Mouse (Mus musculus): Measurements from ENCODE around the gene Gaa. TPM values are rescaled to one million over a fixed set of nuclear protein-coding genes. Genes with fewer than 3 reads are reported as not detected.

Gene Gaa
- 188 and 192 TPM in 2 replicates for polyA plus RNA-seq (2012; rRNA removed)

- Histone ChIP-seq H3K4me3 (replicated peaks; ENCODE audit: extremely low read depth, low read depth, low read length) (peak within 1 kb of the TSS; percentile 72), H3K4me1 (ENCODE audit: control insufficient read depth, insufficient read depth, low read length) (peaks cover 5% of the 10 kb centered on the region; the same call in 1 of the 2 replicates)
- peak; percentile 97 for DNase-seq
- TF ChIP-seq POLR2A (IDR thresholded peaks at IDR 0.05; ENCODE audit: borderline replicate concordance, extremely low read depth, low read depth, low read length), result peak; percentile 66; the same call in 1 of the 2 replicates
- peak; percentile 93 for TF ChIP-seq CTCF (IDR thresholded peaks at IDR 0.05; ENCODE audit: insufficient read depth, low read length)
- 2% methylated on average over 52 of the region's 52 CpGs for WGBS
Measured at GRCm38 (mm10) chr11:119267768-119268556, at the start of gene Gaa. Gaa (plus strand) TSS chr11:119267887.

- Histone ChIP-seq H3K4me3 (replicated peaks; ENCODE audit: extremely low read depth, low read depth, low read length) (no peak overlapping the region), H3K4me1 (ENCODE audit: control insufficient read depth, insufficient read depth, low read length) (peaks cover 8% of the 10 kb centered on the region; the same call in 1 of the 2 replicates)
- TF ChIP-seq CTCF (IDR thresholded peaks at IDR 0.05; ENCODE audit: insufficient read depth, low read length) (no peak), POLR2A (IDR thresholded peaks at IDR 0.05; ENCODE audit: borderline replicate concordance, extremely low read depth, low read depth, low read length) (no peak)
- DNase-seq, result peak; percentile 40
- 52% methylated on average over 17 of the region's 17 CpGs for WGBS
Measured at GRCm38 (mm10) chr11:119219816-119220465, 47.7 kb upstream of the Gaa start.

- TF ChIP-seq CTCF (IDR thresholded peaks at IDR 0.05; ENCODE audit: insufficient read depth, low read length), result no peak
- Histone ChIP-seq H3K4me1 (ENCODE audit: control insufficient read depth, insufficient read depth, low read length) (0 out of 2 replicates have a peak, but pooled peaks cover 2% of the 10 kb centered on the region), H3K4me3 (replicated peaks; ENCODE audit: extremely low read depth, low read depth, low read length) (no peak overlapping the region)
- no peak for DNase-seq
- 70% methylated on average over 10 of the region's 11 CpGs for WGBS
Measured at GRCm38 (mm10) chr11:119221812-119222510, 45.7 kb upstream of the Gaa start.

- Histone ChIP-seq H3K4me1 (ENCODE audit: control insufficient read depth, insufficient read depth, low read length) (0 out of 2 replicates have a peak, but pooled peaks cover 2% of the 10 kb centered on the region), H3K4me3 (replicated peaks; ENCODE audit: extremely low read depth, low read depth, low read length) (no peak overlapping the region)
- peak; percentile 18 for DNase-seq
- WGBS, result 63% methylated on average over 20 of the region's 20 CpGs
- TF ChIP-seq POLR2A (IDR thresholded peaks at IDR 0.05; ENCODE audit: borderline replicate concordance, extremely low read depth, low read depth, low read length), result no peak
- TF ChIP-seq CTCF (IDR thresholded peaks at IDR 0.05; ENCODE audit: insufficient read depth, low read length), result no peak
Measured at GRCm38 (mm10) chr11:119223124-119223890, 44.4 kb upstream of the Gaa start.

- DNase-seq, result no peak
- H3K4me3 ChIP-seq (replicated peaks; ENCODE audit: extremely low read depth, low read depth, low read length), result no peak overlapping the region
- 91% methylated on average over 6 of the region's 6 CpGs for WGBS
- peaks cover 7% of the 10 kb centered on the region for H3K4me1 ChIP-seq (ENCODE audit: control insufficient read depth, insufficient read depth, low read length)
- TF ChIP-seq POLR2A (IDR thresholded peaks at IDR 0.05; ENCODE audit: borderline replicate concordance, extremely low read depth, low read depth, low read length), result no peak
- no peak for TF ChIP-seq CTCF (IDR thresholded peaks at IDR 0.05; ENCODE audit: insufficient read depth, low read length)
Measured at GRCm38 (mm10) chr11:119224926-119225325, 42.8 kb upstream of the Gaa start.

- Histone ChIP-seq H3K4me1 (ENCODE audit: control insufficient read depth, insufficient read depth, low read length) (peaks cover 7% of the 10 kb centered on the region), H3K4me3 (replicated peaks; ENCODE audit: extremely low read depth, low read depth, low read length) (no peak overlapping the region)
- WGBS, result 80% methylated on average over 9 of the region's 9 CpGs
- DNase-seq, result no peak
- TF ChIP-seq POLR2A (IDR thresholded peaks at IDR 0.05; ENCODE audit: borderline replicate concordance, extremely low read depth, low read depth, low read length) (no peak), CTCF (IDR thresholded peaks at IDR 0.05; ENCODE audit: insufficient read depth, low read length) (no peak)
Measured at GRCm38 (mm10) chr11:119225634-119226033, 42.1 kb upstream of the Gaa start.

GRCm38 (mm10) chr11:119227591-119227990 is 40.1 kb upstream of the Gaa start:
- no peak for DNase-seq
- 5% methylated on average over 12 of the region's 12 CpGs for WGBS
- Histone ChIP-seq H3K4me3 (replicated peaks; ENCODE audit: extremely low read depth, low read depth, low read length) (peak overlapping the region; percentile 68), H3K4me1 (ENCODE audit: control insufficient read depth, insufficient read depth, low read length) (peaks cover 7% of the 10 kb centered on the region)
- TF ChIP-seq CTCF (IDR thresholded peaks at IDR 0.05; ENCODE audit: insufficient read depth, low read length), result no peak
- no peak for TF ChIP-seq POLR2A (IDR thresholded peaks at IDR 0.05; ENCODE audit: borderline replicate concordance, extremely low read depth, low read depth, low read length)

- Histone ChIP-seq H3K4me1 (ENCODE audit: control insufficient read depth, insufficient read depth, low read length) (peaks cover 7% of the 10 kb centered on the region), H3K4me3 (replicated peaks; ENCODE audit: extremely low read depth, low read depth, low read length) (peak within 1 kb of the TSS; percentile 80)
- TF ChIP-seq POLR2A (IDR thresholded peaks at IDR 0.05; ENCODE audit: borderline replicate concordance, extremely low read depth, low read depth, low read length) (peak; percentile 49; the same call in 1 of the 2 replicates), CTCF (IDR thresholded peaks at IDR 0.05; ENCODE audit: insufficient read depth, low read length) (no peak)
- WGBS, result under 1% methylated on average over 66 of the region's 66 CpGs
- peak; percentile 72 for DNase-seq
Measured at GRCm38 (mm10) chr11:119228091-119228781, 39.5 kb upstream of the Gaa start, which contains the start of the genes Tbc1d16 and Ccdc40. Tbc1d16 (minus strand) TSS chr11:119228499. Ccdc40 (plus strand) TSS chr11:119228572.

Data from lung, adult 2 months (tissue).